Mouse (Mus musculus): ENCODE data around the gene Dnah9. TPM values are rescaled to one million over a fixed set of nuclear protein-coding genes. Genes with fewer than 3 reads are reported as not detected.

Gene Dnah9
- polyA plus RNA-seq, 2 experiments from 2014 or later: 0.13 TPM; not detected in 1

DNA sequence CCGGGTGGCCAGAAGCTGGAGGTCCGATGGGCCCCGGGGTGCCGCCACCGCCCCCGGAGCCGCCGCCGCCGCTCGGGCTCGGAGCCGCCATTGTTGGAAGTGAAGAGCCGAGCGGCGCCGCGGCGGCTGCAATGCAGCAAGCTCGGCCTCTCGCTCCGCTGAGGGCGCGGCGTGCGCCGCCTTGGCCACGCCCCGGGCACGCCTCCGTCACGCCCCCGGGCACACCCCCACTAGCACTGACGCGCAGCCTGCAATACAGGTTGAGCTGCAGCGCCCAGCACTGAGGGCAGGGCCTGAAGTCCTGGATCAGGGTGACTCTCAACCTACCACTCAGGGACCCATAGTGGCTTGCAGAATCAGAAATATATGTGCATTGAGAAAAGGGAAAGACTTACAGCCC is 380.2 kb downstream of the Dnah9 start, which contains the start of gene Map2k4:
TSS of gene Map2k4 (minus strand) at position 144 of the 400 bp plus-strand sequence.
- peak; percentile 98 for ATAC-seq

DNA sequence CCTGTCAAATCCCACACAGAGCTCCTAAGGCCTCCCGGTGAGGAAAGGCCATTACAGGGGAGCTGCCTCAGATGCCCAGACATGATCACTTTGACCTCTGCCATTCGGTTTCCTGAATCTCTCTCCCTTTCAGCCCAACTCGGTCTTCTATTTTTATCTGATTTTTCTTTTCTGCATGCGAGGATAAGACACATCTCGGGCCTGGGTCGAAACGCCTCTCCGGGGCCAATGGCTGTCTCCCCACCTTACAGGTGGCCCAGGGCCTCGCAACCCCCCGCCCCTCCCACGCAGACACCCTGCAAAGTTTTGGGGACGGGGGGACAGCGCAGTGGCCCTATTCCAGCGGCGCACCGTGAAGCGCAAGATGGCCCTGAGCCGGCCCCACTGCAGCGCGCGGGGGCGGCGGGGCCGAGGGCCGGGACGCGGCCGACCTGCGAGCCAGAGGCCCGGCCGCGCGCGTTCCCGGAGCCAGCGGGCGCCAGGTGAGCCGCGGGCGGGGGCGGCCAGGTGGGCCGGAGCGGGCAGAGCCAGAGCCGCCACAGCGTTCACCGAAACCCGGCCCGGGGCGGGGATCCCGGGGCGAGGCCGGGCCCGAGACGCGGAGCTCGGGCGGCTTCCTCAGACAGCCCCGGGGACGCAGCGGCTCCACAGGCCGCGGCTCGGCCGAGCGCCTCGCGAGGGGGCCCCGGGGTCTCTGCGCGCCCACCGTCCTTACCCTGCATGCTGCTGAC is 380.8 kb downstream of the Dnah9 start:
- ATAC-seq: peak; percentile 56

DNA sequence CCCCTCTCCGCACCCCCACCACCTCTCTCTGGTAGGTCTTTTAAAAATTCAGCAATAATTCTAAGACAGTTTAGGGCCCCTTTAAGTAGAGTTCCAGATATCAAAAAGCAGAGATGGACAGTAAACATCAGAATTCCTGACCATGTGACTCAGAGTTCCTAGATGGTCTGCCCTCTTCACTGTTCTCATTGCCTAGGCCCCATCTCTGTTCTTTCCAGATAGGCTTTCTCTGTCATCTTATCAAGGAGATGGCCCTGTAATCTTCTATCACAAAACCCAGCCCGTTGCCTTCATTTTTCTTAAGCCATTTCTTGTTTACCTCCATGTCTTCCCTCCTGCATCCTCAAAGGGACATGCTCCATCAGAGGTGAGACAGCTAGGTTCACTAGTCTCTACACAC is 382.2 kb downstream of the Dnah9 start:
- ATAC-seq: no peak

DNA sequence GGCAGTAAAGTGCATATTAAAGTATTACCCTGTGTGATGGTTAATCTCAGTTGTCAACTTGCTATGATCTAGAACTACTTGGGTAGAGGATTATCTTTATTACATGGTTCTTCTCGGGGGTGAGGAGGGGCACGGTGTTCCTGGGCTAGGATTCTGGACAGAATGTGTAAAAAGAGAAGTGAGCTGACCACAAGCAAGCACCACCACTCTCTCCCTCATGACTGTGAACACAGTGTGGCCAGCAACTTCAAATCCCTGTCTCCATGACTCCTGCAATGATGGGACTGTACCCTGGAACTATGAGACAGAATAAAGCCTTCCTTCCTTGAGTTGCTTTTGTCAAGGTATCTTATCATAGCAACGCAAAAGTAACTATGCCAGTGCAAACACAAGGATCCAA is 386.8 kb downstream of the Dnah9 start:
- ATAC-seq: no peak
